Mouse (Mus musculus): ENCODE data around the gene Olfr49. TPM values are rescaled to one million over a fixed set of nuclear protein-coding genes. Genes with fewer than 3 reads are reported as not detected.
"Not testable (repeated sequence)": the region's sequence is repeated elsewhere in the genome, so short reads cannot be mapped to it uniquely, and the experiment has no call there.

Olfr49 gene
- polyA plus RNA-seq, 1 experiment, result not detected

- H3K4me1 ChIP-seq (ENCODE audit: control insufficient read depth, insufficient read depth, insufficient read length, low read length), result peaks cover 5% of the 10 kb centered on the region; the same call in 1 of the 2 replicates
- H3K27ac ChIP-seq (replicated peaks; ENCODE audit: low read depth, low read length), result no peak overlapping the region
- no peak overlapping the region for H3K4me3 ChIP-seq (ENCODE audit: insufficient read depth, low read depth, low read length)
These were observed 54.0 kb downstream of the Olfr49 start for GRCm38 (mm10) chr14:54230638-54231150.

GRCm38 (mm10) chr14:54229849-54230248 is 54.9 kb downstream of the Olfr49 start:
- not testable (repeated sequence) for H3K4me1 ChIP-seq (ENCODE audit: control insufficient read depth, insufficient read depth, insufficient read length, low read length); H3K4me3 ChIP-seq (ENCODE audit: insufficient read depth, low read depth, low read length); H3K27ac ChIP-seq (replicated peaks; ENCODE audit: low read depth, low read length)

- H3K27ac ChIP-seq (replicated peaks; ENCODE audit: low read depth, low read length), result no peak overlapping the region
- no peak overlapping the region for H3K4me3 ChIP-seq (ENCODE audit: insufficient read depth, low read depth, low read length)
- peaks cover 5% of the 10 kb centered on the region; the same call in 1 of the 2 replicates for H3K4me1 ChIP-seq (ENCODE audit: control insufficient read depth, insufficient read depth, insufficient read length, low read length)
These were observed 55.6 kb downstream of the Olfr49 start for GRCm38 (mm10) chr14:54228933-54229713.

- H3K4me1 ChIP-seq (ENCODE audit: control insufficient read depth, insufficient read depth, insufficient read length, low read length), result peaks cover 2% of the 10 kb centered on the region; the same call in 1 of the 2 replicates
- no peak overlapping the region for H3K27ac ChIP-seq (replicated peaks; ENCODE audit: low read depth, low read length)
- no peak overlapping the region for H3K4me3 ChIP-seq (ENCODE audit: insufficient read depth, low read depth, low read length)
These were observed 56.2 kb downstream of the Olfr49 start for GRCm38 (mm10) chr14:54228501-54228900.

Other genes starting within 250 kb of the Olfr49 start
- gene Dad1, start 30.8 kb downstream of the Olfr49 start, polyA plus RNA-seq (2012; ENCODE audit: insufficient read depth, insufficient read length, missing spikeins), result 117 and 150 TPM in 2 replicates
- gene Abhd4, start 30.8 kb downstream of the Olfr49 start, polyA plus RNA-seq (2012; ENCODE audit: insufficient read depth, insufficient read length, missing spikeins), result 68.5 and 80.5 TPM in 2 replicates
- gene Oxa1l, start 75.9 kb upstream of the Olfr49 start, polyA plus RNA-seq (2012; ENCODE audit: insufficient read depth, insufficient read length, missing spikeins), result 121 and 157 TPM in 2 replicates
- 0.52 and 1.8 TPM in 2 replicates for gene Slc7a7, start 132.8 kb upstream of the Olfr49 start, polyA plus RNA-seq (2012; ENCODE audit: insufficient read depth, insufficient read length, missing spikeins)
- 145 and 148 TPM in 2 replicates for gene Mrpl52, start 142.0 kb upstream of the Olfr49 start, polyA plus RNA-seq (2012; ENCODE audit: insufficient read depth, insufficient read length, missing spikeins)
- 10.8 and 10.9 TPM in 2 replicates for gene Mmp14, start 146.7 kb upstream of the Olfr49 start, polyA plus RNA-seq (2012; ENCODE audit: insufficient read depth, insufficient read length, missing spikeins)
- gene Lrp10, start 179.2 kb upstream of the Olfr49 start, polyA plus RNA-seq (2012; ENCODE audit: insufficient read depth, insufficient read length, missing spikeins), result 36.5 and 53.8 TPM in 2 replicates
- not detected in 2 replicates for gene Rem2, start 191.2 kb upstream of the Olfr49 start, polyA plus RNA-seq (2012; ENCODE audit: insufficient read depth, insufficient read length, missing spikeins)
- 20.4 and 25.8 TPM in 2 replicates for gene Prmt5, start 232.6 kb upstream of the Olfr49 start, polyA plus RNA-seq (2012; ENCODE audit: insufficient read depth, insufficient read length, missing spikeins)